Mouse (Mus musculus): ENCODE measurements around the gene Hoxd3. TPM values are rescaled to one million over a fixed set of nuclear protein-coding genes. Genes with fewer than 3 reads are reported as not detected.

Hoxd3 gene
- polyA plus RNA-seq, 1 experiment: 0.54 TPM

DNA sequence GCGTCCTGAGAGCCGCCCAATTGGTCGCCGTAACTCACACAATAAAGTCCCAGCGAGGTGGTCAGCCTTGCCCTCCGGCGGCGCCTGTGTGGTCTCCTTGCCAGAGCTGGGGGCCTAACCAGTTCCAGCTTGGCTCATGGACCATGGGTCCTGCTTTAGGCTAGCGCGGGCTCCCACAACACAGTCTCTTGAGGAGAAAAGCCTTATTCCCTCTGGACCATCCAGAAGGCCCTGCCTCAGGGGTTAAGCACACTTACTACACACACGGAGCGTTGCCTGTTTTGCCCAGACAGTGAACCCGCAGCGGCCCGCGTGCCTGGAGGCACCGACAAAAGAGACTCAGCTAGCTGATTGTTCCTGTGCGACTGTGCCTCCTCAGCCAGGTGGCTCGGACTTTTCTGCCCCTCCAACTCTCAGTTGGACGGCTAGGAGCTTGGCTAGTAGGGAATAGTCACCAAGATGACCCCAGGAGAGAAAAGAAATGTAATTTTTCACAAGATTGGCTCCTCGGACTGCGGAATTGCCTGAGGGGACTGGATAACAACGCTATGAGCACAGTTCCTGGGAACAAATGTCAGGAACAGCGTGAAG lies 37.8 kb upstream of the Hoxd3 start:
- WGBS: 10% methylated on average over 24 of the region's 24 CpGs
- no peaks in the 10 kb centered on the region for H3K36me3 ChIP-seq (ENCODE audit: control insufficient read depth, insufficient read depth, low read length)
- TF ChIP-seq CTCF (IDR thresholded peaks at IDR 0.05; ENCODE audit: borderline replicate concordance, control insufficient read depth, extremely low read depth, insufficient read depth, low read length, poor library complexity) (no peak), POLR2A (IDR thresholded peaks at IDR 0.05; ENCODE audit: control insufficient read depth, extremely low read depth, insufficient read depth, low read length, poor library complexity) (no peak)
- DNase-seq: no peak
- peaks cover 37% of the 10 kb centered on the region for H3K27me3 ChIP-seq (ENCODE audit: control insufficient read depth, insufficient read depth, low read length)
- H3K4me1 ChIP-seq (replicated peaks; ENCODE audit: control insufficient read depth, insufficient read depth, low read length): no peaks in the 10 kb centered on the region
- H3K4me3 ChIP-seq (ENCODE audit: control insufficient read depth, insufficient read depth, low read length): no peak overlapping the region
- no peak overlapping the region for H3K27ac ChIP-seq (ENCODE audit: control insufficient read depth, insufficient read depth, low read length)

DNA sequence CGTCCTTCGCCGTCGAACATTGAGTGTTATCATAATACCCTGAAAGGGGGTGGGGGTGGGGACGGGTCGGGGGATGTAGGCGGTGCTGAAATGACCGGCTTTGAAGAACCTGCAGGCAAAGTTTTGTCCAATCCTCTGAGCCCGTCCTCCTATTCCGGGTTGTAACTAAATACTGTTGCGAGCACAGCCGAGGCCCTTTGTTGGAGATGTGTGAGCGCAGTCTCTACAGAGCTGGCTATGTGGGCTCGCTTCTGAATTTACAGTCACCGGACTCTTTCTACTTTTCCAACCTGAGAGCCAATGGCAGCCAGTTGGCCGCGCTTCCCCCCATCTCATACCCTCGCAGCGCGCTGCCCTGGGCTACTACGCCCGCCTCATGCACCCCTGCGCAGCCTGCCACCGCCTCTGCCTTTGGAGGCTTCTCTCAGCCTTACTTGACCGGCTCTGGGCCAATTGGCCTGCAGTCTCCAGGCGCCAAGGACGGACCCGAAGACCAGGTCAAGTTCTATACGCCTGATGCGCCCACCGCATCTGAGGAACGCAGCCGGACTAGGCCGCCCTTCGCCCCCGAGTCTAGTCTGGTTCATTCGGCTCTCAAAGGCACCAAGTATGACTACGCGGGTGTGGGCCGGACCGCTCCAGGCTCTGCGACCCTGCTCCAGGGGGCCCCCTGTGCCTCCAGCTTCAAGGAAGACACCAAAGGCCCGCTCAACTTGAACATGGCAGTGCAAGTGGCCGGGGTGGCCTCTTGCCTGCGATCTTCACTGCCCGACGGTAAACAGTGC lies 36.7 kb upstream of the Hoxd3 start, which contains the start of gene Hoxd12:
TSS of gene Hoxd12 (plus strand) at position 133 of the 785 bp plus-strand sequence.
- Histone ChIP-seq H3K27ac (ENCODE audit: control insufficient read depth, insufficient read depth, low read length) (no peak within 1 kb of the TSS), H3K4me1 (replicated peaks; ENCODE audit: control insufficient read depth, insufficient read depth, low read length) (no peaks in the 10 kb centered on the region), H3K27me3 (ENCODE audit: control insufficient read depth, insufficient read depth, low read length) (peaks cover 40% of the 10 kb centered on the region), H3K36me3 (ENCODE audit: control insufficient read depth, insufficient read depth, low read length) (no peaks in the 10 kb centered on the region), H3K4me3 (ENCODE audit: control insufficient read depth, insufficient read depth, low read length) (no peak within 1 kb of the TSS)
- 15% methylated on average over 47 of the region's 47 CpGs for WGBS
- DNase-seq: no peak
- no peak for TF ChIP-seq POLR2A (IDR thresholded peaks at IDR 0.05; ENCODE audit: control insufficient read depth, extremely low read depth, insufficient read depth, low read length, poor library complexity)

DNA sequence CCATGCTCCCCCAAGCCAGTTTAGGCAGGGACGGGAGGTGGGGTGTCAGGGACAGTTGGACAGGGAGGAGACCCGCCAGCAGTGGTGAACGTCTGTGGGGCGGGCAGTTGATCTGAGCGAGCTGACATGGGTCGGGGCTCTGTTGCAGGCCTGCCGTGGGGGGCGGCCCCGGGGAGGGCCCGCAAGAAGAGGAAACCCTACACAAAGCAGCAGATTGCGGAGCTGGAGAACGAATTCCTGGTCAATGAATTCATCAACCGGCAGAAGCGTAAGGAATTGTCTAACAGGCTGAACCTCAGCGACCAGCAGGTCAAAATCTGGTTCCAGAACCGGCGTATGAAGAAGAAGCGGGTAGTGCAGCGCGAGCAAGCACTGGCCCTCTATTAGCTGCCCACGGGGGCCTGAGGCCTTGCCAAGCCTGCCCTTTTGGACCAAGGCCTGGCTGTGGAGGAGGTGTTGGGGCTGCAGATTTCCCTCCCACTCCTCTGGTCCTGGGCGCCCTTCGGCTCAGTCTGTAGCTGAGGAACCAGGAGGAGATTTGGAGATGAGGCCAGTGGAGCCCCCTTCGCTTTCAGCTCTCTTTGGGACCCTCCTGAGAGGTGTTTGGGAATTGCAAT lies 36.0 kb upstream of the Hoxd3 start:
- no peak overlapping the region for H3K4me3 ChIP-seq (ENCODE audit: control insufficient read depth, insufficient read depth, low read length)
- H3K27me3 ChIP-seq (ENCODE audit: control insufficient read depth, insufficient read depth, low read length): peaks cover 40% of the 10 kb centered on the region
- no peaks in the 10 kb centered on the region for H3K36me3 ChIP-seq (ENCODE audit: control insufficient read depth, insufficient read depth, low read length)
- TF ChIP-seq POLR2A (IDR thresholded peaks at IDR 0.05; ENCODE audit: control insufficient read depth, extremely low read depth, insufficient read depth, low read length, poor library complexity) (no peak), CTCF (IDR thresholded peaks at IDR 0.05; ENCODE audit: borderline replicate concordance, control insufficient read depth, extremely low read depth, insufficient read depth, low read length, poor library complexity) (no peak)
- H3K27ac ChIP-seq (ENCODE audit: control insufficient read depth, insufficient read depth, low read length): no peak overlapping the region
- H3K4me1 ChIP-seq (replicated peaks; ENCODE audit: control insufficient read depth, insufficient read depth, low read length): no peaks in the 10 kb centered on the region
- 19% methylated on average over 24 of the region's 24 CpGs for WGBS
- DNase-seq: no peak

DNA sequence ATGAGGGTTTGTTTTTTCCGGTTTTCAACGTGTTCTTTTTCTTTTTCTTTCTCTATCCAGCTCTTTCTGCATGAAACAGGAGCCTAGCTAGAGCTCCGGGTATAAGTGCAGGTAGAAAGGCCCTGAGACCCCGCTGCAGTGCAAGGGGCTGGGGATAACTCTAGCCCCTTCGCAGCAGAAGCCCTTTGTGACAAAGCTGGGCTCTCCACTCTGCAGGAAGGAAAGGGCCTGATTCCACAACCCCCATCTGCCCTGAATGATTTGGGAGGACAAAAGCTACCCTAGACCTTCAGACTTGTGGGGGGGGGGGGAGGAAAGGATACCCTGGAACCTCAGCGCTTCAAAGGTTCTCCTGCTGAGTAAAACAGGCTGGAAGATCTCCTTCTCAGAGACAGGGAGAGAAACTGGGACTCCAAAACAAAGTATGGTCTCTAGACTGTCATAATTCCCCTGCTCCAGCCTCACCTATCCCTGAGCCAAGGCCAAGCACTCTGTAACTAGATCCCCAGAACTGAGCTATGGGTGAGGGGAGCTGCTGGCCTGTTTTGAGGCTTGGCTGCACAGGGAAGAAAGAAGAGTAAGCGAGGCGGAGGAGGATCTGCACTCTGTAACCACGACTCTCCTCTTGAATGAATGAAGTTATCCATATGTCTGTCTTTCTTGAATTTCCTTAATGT lies 35.2 kb upstream of the Hoxd3 start:
- no peak for DNase-seq
- WGBS: 13% methylated on average over 9 of the region's 9 CpGs
- Histone ChIP-seq H3K27me3 (ENCODE audit: control insufficient read depth, insufficient read depth, low read length) (peaks cover 40% of the 10 kb centered on the region), H3K27ac (ENCODE audit: control insufficient read depth, insufficient read depth, low read length) (no peak overlapping the region), H3K36me3 (ENCODE audit: control insufficient read depth, insufficient read depth, low read length) (no peaks in the 10 kb centered on the region), H3K4me3 (ENCODE audit: control insufficient read depth, insufficient read depth, low read length) (no peak overlapping the region), H3K4me1 (replicated peaks; ENCODE audit: control insufficient read depth, insufficient read depth, low read length) (no peaks in the 10 kb centered on the region)
- no peak for TF ChIP-seq CTCF (IDR thresholded peaks at IDR 0.05; ENCODE audit: borderline replicate concordance, control insufficient read depth, extremely low read depth, insufficient read depth, low read length, poor library complexity)
- TF ChIP-seq POLR2A (IDR thresholded peaks at IDR 0.05; ENCODE audit: control insufficient read depth, extremely low read depth, insufficient read depth, low read length, poor library complexity): no peak

DNA sequence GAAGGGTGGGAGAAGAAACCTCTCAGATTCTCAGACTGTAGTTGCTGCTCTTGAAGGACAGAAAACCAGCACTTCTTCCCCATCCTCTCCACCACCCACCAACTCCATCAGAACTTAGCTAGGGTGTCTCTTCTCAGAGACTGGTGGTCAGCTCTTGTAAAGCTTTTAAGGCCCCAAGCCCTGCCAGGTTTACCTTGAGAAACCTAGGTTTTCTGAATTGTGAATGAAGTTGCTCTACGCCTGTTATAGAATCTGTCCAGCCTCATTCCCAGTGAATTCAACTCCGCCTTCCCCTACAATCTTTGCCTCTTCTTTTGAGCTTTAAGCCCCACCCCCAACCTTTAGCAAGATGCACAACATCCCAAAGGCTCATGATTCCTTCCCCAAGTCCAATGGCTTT lies 34.6 kb upstream of the Hoxd3 start:
- DNase-seq: no peak
- no peak for TF ChIP-seq CTCF (IDR thresholded peaks at IDR 0.05; ENCODE audit: borderline replicate concordance, control insufficient read depth, extremely low read depth, insufficient read depth, low read length, poor library complexity)
- no peak for TF ChIP-seq POLR2A (IDR thresholded peaks at IDR 0.05; ENCODE audit: control insufficient read depth, extremely low read depth, insufficient read depth, low read length, poor library complexity)
- Histone ChIP-seq H3K36me3 (ENCODE audit: control insufficient read depth, insufficient read depth, low read length) (no peaks in the 10 kb centered on the region), H3K27ac (ENCODE audit: control insufficient read depth, insufficient read depth, low read length) (no peak overlapping the region), H3K27me3 (ENCODE audit: control insufficient read depth, insufficient read depth, low read length) (peaks cover 43% of the 10 kb centered on the region), H3K4me3 (ENCODE audit: control insufficient read depth, insufficient read depth, low read length) (no peak overlapping the region), H3K4me1 (replicated peaks; ENCODE audit: control insufficient read depth, insufficient read depth, low read length) (no peaks in the 10 kb centered on the region)
- 55% methylated on average over 2 of the region's 2 CpGs for WGBS

DNA sequence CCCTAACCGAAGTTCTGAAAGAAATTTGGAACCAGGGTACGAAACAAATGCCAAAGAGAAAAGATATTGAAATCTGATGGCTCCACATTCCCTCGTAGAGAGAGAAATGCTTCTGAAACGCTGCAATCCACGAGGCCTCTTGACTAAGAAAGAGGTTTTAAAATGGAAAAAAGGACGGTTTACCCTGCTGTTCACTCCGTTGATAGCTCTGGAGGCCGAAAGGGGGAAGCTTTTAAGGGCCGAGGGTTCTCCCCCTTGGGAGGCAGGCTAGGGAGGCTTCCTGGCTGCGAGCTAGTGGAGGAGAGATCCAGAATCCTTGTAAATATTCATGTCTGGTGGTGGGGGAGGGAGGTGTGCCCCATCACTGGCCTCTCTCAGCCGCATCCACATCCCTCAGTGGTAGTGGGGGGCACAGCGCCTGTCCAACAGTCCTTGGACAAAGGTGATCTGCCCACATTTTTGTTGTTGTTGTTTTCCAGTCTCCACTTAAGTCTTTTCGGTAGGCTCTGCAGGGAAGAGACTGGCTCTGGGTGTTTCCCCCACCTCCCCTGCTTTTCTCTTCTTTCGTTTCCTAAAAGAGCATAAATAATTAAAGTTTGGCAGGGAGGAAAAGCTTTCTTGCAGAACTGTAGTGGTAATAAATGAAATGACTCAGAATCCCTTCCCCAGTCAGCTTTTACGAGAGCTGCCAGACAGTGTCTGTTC lies 32.7 kb upstream of the Hoxd3 start, which contains the start of gene Hoxd11:
TSS of gene Hoxd11 (plus strand) at position 667 of the 705 bp plus-strand sequence.
- peaks cover 40% of the 10 kb centered on the region for H3K27me3 ChIP-seq (ENCODE audit: control insufficient read depth, insufficient read depth, low read length)
- TF ChIP-seq CTCF (IDR thresholded peaks at IDR 0.05; ENCODE audit: borderline replicate concordance, control insufficient read depth, extremely low read depth, insufficient read depth, low read length, poor library complexity) (no peak), POLR2A (IDR thresholded peaks at IDR 0.05; ENCODE audit: control insufficient read depth, extremely low read depth, insufficient read depth, low read length, poor library complexity) (no peak)
- no peaks in the 10 kb centered on the region for H3K36me3 ChIP-seq (ENCODE audit: control insufficient read depth, insufficient read depth, low read length)
- H3K27ac ChIP-seq (ENCODE audit: control insufficient read depth, insufficient read depth, low read length): no peak within 1 kb of the TSS
- no peak for DNase-seq
- WGBS: 7% methylated on average over 15 of the region's 15 CpGs
- H3K4me1 ChIP-seq (replicated peaks; ENCODE audit: control insufficient read depth, insufficient read depth, low read length): no peaks in the 10 kb centered on the region
- H3K4me3 ChIP-seq (ENCODE audit: control insufficient read depth, insufficient read depth, low read length): no peak within 1 kb of the TSS
